Mouse (Mus musculus) testis, adult 10 weeks (tissue): ENCODE data around the gene Inhbe. TPM values are rescaled to one million over a fixed set of nuclear protein-coding genes. Genes with fewer than 3 reads are reported as not detected.

Source experiments
- polyA plus RNA-seq: library from polyadenylated mRNA; stranded (reverse); fragments of 350-450 nt; fragmentation: Illumina TruSeq; extraction: RNeasy Lipid Tissue Mini Kit (QIAGEN cat#74804); gene quantifications from one replicate; pipeline ENCODE4 v1.2.3, GENCODE M21; 2014; ENCODE audit warnings: low read depth, low replicate concordance

Gene Inhbe
- not detected for polyA plus RNA-seq

GRCm38 (mm10) chr10:127353909-127354895 is at the start of gene Inhbe:
Gene Inhbe (minus strand): TSS chr10:127354411.

GRCm38 (mm10) chr10:127380251-127380691 is 26.1 kb upstream of the Inhbe start, which contains the start of gene R3hdm2:
Gene R3hdm2 (plus strand): TSS chr10:127380327.

GRCm38 (mm10) chr10:127369834-127370820 is 15.9 kb upstream of the Inhbe start, which contains the start of gene Inhbc:
Gene Inhbc (minus strand): TSS chr10:127370431.

GRCm38 (mm10) chr10:127341891-127342639 is 12.1 kb downstream of the Inhbe start, which contains the start of gene Gli1:
Gene Gli1 (minus strand): TSS chr10:127341974.

GRCm38 (mm10) chr10:127321621-127322020 is 32.6 kb downstream of the Inhbe start, which contains the start of gene Arhgap9:
Gene Arhgap9 (plus strand): TSS chr10:127321964.

GRCm38 (mm10) chr10:127311476-127312355 is 42.5 kb downstream of the Inhbe start, which contains the start of gene Mars:
Gene Mars (minus strand): TSS chr10:127311786.

Other genes with a start within 250 kb of the Inhbe start
- gene Os9, start 233.3 kb downstream of the Inhbe start, polyA plus RNA-seq, result 5.2 TPM
- gene B4galnt1, start 189.2 kb downstream of the Inhbe start, polyA plus RNA-seq, result 1.1 TPM
- gene Slc26a10, start 173.8 kb downstream of the Inhbe start, polyA plus RNA-seq, result 3.1 TPM
- gene Arhgef25, start 164.3 kb downstream of the Inhbe start, polyA plus RNA-seq, result 7.3 TPM
- gene Dtx3, start 158.7 kb downstream of the Inhbe start, polyA plus RNA-seq, result 7.7 TPM
- 7.2 TPM for gene Pip4k2c, start 142.8 kb downstream of the Inhbe start, polyA plus RNA-seq
- gene Kif5a, start 91.1 kb downstream of the Inhbe start, polyA plus RNA-seq, result 0.84 TPM
- gene Dctn2, start 88.0 kb downstream of the Inhbe start, polyA plus RNA-seq, result 67.0 TPM
- 3.4 TPM for gene Mbd6, start 65.4 kb downstream of the Inhbe start, polyA plus RNA-seq
- 11.4 TPM for gene Mars, start 42.6 kb downstream of the Inhbe start, polyA plus RNA-seq
- 0.10 TPM for gene Arhgap9, start 32.4 kb downstream of the Inhbe start, polyA plus RNA-seq
- gene Gli1, start 12.4 kb downstream of the Inhbe start, polyA plus RNA-seq, result 0.13 TPM
- not detected for gene Inhbc, start 16.0 kb upstream of the Inhbe start, polyA plus RNA-seq
- 121 TPM for gene R3hdm2, start 25.9 kb upstream of the Inhbe start, polyA plus RNA-seq
- not detected for gene Stac3, start 147.3 kb upstream of the Inhbe start, polyA plus RNA-seq
- gene Ndufa4l2, start 160.6 kb upstream of the Inhbe start, polyA plus RNA-seq, result 10.5 TPM
- gene Shmt2, start 168.0 kb upstream of the Inhbe start, polyA plus RNA-seq, result 0.81 TPM
- gene Nxph4, start 180.1 kb upstream of the Inhbe start, polyA plus RNA-seq, result not detected